Mouse (Mus musculus) bone marrow macrophage, adult 2 months (primary cell): ENCODE measurements around the gene Itsn1.

Source experiments
- CTCF ChIP-seq: IDR thresholded peaks from 2 replicates; pipeline ENCODE4 v1.5.1; 2012; ENCODE audit warnings: low read depth, mild to moderate bottlenecking, low read length, moderate library complexity
- POLR2A ChIP-seq: IDR thresholded peaks from 2 replicates; pipeline ENCODE4 v1.6.1; 2012; ENCODE audit warnings: mild to moderate bottlenecking, low read depth, low read length, borderline replicate concordance

DNA sequence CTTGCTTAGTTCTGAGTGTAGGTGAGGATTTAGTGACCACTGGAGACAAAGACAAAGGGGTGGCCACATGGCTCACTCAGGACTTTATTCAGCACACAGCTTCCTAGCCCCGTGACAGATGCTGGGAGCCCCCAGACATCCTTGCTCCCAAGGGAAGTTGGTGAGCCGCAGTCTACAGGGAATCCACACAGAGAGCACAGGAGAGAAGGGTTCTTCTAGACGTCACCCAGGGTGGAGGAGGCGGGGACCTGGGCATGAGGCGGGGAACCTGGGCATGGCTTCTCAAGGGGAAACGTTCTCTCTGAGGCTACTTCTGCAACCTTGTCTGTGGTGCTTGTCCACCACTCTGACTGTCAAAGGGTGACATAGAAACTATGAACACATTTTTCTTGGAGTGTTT lies 34.9 kb downstream of the Itsn1 start:
- TF ChIP-seq CTCF: no peak
- no peak for TF ChIP-seq POLR2A
